Mouse (Mus musculus): Measurements from ENCODE around the gene Hcar1. TPM values are rescaled to one million over a fixed set of nuclear protein-coding genes. Genes with fewer than 3 reads are reported as not detected.
A peak's percentile ranks its signal among the peaks of the same experiment; 100 is the strongest.

Hcar1 gene
- polyA plus RNA-seq, 1 experiment from 2014 or later: 0.41 TPM

DNA sequence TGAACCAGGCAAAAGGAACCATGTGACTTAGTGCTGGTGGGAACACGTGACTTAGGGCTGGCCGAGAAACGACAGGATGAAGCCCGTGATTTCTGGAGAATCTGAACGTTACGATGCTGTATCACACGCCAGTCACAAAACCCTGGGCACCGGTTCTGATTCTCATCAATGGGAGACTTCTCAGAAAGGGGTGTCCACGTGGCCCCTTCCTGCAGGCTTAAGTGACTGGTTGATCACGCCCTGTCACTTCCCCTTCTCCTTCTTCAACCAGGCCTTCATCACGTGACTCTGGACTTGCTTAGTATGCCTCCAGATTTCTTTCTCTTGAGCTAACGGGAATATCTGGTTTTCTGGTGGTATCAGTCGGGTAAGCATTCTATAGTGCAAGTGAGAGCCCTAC is 17.5 kb upstream of the Hcar1 start:
- ATAC-seq (ENCODE audit: low FRiP score, low TSS enrichment): no peak

DNA sequence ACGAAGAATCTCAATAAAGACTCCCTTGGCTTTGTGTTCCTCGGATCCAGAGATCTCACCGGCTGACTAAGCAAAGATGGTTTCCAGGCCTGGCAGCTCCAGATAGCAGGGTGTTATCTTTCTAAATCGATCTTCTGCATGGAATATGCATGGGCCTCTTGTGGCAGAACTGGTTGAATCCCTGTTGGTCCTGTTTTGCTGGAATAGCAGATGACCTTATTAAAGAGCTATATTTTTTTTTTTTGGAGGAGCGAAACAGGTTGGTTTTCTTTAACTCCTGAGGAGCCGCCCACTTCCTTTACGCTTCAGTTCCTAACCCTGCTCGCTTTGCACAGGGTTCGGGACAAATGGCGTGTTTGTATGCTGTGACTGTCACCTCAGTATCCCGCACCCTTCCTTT is 16.6 kb upstream of the Hcar1 start:
- Histone ChIP-seq H3K36me3 (ENCODE audit: control insufficient read depth, insufficient read depth, low read length) (no peaks in the 10 kb centered on the region), H3K4me1 (ENCODE audit: control insufficient read depth, insufficient read depth, low read length) (no peaks in the 10 kb centered on the region), H3K9me3 (ENCODE audit: control insufficient read depth, low read length) (no peaks in the 10 kb centered on the region), H3K4me3 (replicated peaks; ENCODE audit: low read depth, low read length) (no peak overlapping the region), H3K27me3 (ENCODE audit: control insufficient read depth, insufficient read depth, low read length) (no peaks in the 10 kb centered on the region), H3K27ac (replicated peaks; ENCODE audit: low read depth, low read length) (no peak overlapping the region), H3K9ac (replicated peaks; ENCODE audit: low read length) (no peak overlapping the region), H3K4me2 (ENCODE audit: low read length) (no peak overlapping the region)
- 84% methylated on average over 11 of the region's 11 CpGs for WGBS
- DNase-seq: no peak
- ATAC-seq (ENCODE audit: low FRiP score, low TSS enrichment): no peak

More for the DNA sequence above, 17.5 kb upstream of the Hcar1 start:
- Histone ChIP-seq H3K4me2 (ENCODE audit: low read length) (no peak overlapping the region), H3K9me3 (ENCODE audit: control insufficient read depth, low read length) (no peaks in the 10 kb centered on the region), H3K36me3 (ENCODE audit: control insufficient read depth, insufficient read depth, low read length) (no peaks in the 10 kb centered on the region), H3K4me3 (replicated peaks; ENCODE audit: low read depth, low read length) (no peak overlapping the region), H3K9ac (replicated peaks; ENCODE audit: low read length) (no peak overlapping the region), H3K4me1 (ENCODE audit: control insufficient read depth, insufficient read depth, low read length) (no peaks in the 10 kb centered on the region), H3K27me3 (ENCODE audit: control insufficient read depth, insufficient read depth, low read length) (no peaks in the 10 kb centered on the region), H3K27ac (replicated peaks; ENCODE audit: low read depth, low read length) (no peak overlapping the region)
- no peak for DNase-seq
- WGBS: 85% methylated on average over 13 of the region's 13 CpGs

DNA sequence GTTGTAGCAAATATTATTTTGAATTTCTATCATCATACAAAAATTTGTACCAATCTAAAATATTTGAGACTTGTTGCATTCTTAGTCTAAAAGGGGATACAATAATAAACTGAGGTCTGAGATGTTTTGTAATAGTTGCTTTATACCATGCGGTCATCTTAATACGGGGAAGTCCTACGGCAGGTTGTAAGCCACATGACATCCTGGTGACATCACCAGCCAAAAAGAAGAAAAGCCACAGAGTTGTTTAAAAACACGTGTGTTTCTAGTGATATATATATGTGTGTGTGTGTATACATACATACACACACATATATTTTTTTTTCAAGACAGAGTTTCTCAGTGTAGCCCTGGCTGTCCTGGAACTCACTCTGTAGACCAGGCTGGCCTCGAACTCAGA is 13.7 kb upstream of the Hcar1 start:
- Histone ChIP-seq H3K36me3 (ENCODE audit: control insufficient read depth, insufficient read depth, low read length) (no peaks in the 10 kb centered on the region), H3K27ac (replicated peaks; ENCODE audit: low read depth, low read length) (no peak overlapping the region), H3K4me1 (ENCODE audit: control insufficient read depth, insufficient read depth, low read length) (no peaks in the 10 kb centered on the region), H3K4me3 (replicated peaks; ENCODE audit: low read depth, low read length) (no peak overlapping the region), H3K9me3 (ENCODE audit: control insufficient read depth, low read length) (no peaks in the 10 kb centered on the region), H3K27me3 (ENCODE audit: control insufficient read depth, insufficient read depth, low read length) (no peaks in the 10 kb centered on the region), H3K9ac (replicated peaks; ENCODE audit: low read length) (no peak overlapping the region), H3K4me2 (ENCODE audit: low read length) (no peak overlapping the region)
- no peak for DNase-seq
- 93% methylated on average over 5 of the region's 5 CpGs for WGBS
- no peak for ATAC-seq (ENCODE audit: low FRiP score, low TSS enrichment)

DNA sequence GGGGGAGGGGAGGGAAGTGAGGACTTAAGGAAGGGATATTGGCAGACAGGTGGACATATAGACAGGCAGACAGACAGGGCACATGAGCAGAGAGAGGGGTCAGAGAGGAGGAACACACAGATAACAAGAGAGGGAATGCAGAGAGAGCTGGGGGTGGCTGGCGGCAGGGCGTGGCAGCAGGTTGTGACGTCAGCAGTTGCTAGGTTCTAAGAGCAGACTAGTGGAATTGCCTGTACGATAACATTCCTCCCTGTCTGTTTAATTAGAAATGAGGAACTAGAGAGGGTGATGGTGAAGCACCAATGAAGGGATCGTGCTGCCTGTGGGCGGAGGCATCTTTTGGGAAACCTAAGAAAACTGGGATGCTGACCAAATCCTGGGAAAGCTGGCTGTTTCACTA is 11.8 kb upstream of the Hcar1 start:
- Histone ChIP-seq H3K4me2 (ENCODE audit: low read length) (no peak overlapping the region), H3K4me3 (replicated peaks; ENCODE audit: low read depth, low read length) (no peak overlapping the region), H3K9ac (replicated peaks; ENCODE audit: low read length) (no peak overlapping the region), H3K4me1 (ENCODE audit: control insufficient read depth, insufficient read depth, low read length) (no peaks in the 10 kb centered on the region), H3K9me3 (ENCODE audit: control insufficient read depth, low read length) (no peaks in the 10 kb centered on the region), H3K27me3 (ENCODE audit: control insufficient read depth, insufficient read depth, low read length) (no peaks in the 10 kb centered on the region), H3K36me3 (ENCODE audit: control insufficient read depth, insufficient read depth, low read length) (no peaks in the 10 kb centered on the region), H3K27ac (replicated peaks; ENCODE audit: low read depth, low read length) (no peak overlapping the region)
- DNase-seq (peak; percentile 48), ATAC-seq (ENCODE audit: low FRiP score, low TSS enrichment) (no peak)
- 61% methylated on average over 6 of the region's 6 CpGs for WGBS

DNA sequence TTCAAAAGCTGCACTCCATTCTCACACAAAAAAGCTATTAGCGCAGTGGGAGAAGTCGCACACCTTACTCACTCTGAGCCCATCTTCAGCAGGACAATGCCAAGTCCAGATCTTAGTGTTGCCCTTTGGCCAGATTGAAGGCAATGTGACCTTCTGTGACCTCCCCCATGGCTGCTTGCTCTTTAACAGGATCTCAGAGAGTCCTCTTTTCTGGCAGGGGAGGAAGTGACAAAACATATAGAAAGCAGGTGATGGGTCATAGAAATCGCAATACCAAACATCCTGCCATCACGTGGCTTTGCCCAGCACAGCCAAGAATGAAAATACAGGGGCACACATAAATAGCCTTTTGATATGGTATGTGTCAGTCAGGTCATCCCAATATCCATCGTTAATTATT is 11.2 kb upstream of the Hcar1 start:
- no peaks in the 10 kb centered on the region for H3K4me1 ChIP-seq (ENCODE audit: control insufficient read depth, insufficient read depth, low read length)
- WGBS: 84% methylated on average over 5 of the region's 5 CpGs
- ATAC-seq (ENCODE audit: low FRiP score, low TSS enrichment) (no peak), DNase-seq (no peak)
- H3K4me2 ChIP-seq (ENCODE audit: low read length): no peak overlapping the region
- no peaks in the 10 kb centered on the region for H3K36me3 ChIP-seq (ENCODE audit: control insufficient read depth, insufficient read depth, low read length)
- H3K27ac ChIP-seq (replicated peaks; ENCODE audit: low read depth, low read length): no peak overlapping the region
- no peak overlapping the region for H3K9ac ChIP-seq (replicated peaks; ENCODE audit: low read length)
- H3K27me3 ChIP-seq (ENCODE audit: control insufficient read depth, insufficient read depth, low read length): no peaks in the 10 kb centered on the region
- H3K9me3 ChIP-seq (ENCODE audit: control insufficient read depth, low read length): no peaks in the 10 kb centered on the region
- no peak overlapping the region for H3K4me3 ChIP-seq (replicated peaks; ENCODE audit: low read depth, low read length)

DNA sequence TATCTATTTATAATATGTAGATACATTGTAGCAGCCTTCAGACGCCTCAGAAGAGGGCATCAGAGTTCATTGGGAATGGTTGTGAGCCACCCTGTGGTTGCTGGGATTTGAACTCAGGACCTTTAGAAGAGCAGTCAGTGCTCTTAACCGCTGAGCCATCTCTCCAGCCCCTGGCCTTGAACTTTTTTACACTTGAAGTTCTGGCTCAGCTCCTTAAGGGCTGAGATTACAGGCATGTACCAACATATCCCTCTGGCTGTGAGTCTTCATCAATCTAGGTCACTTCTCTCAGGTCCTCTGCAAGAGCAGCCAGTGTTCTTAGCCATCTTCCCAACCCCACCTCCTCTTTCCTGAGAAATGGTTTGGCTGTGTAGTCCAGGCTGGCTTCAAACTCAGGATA is 10.5 kb upstream of the Hcar1 start:
- Histone ChIP-seq H3K4me3 (replicated peaks; ENCODE audit: low read depth, low read length) (no peak overlapping the region), H3K27me3 (ENCODE audit: control insufficient read depth, insufficient read depth, low read length) (no peaks in the 10 kb centered on the region), H3K4me1 (ENCODE audit: control insufficient read depth, insufficient read depth, low read length) (no peaks in the 10 kb centered on the region), H3K36me3 (ENCODE audit: control insufficient read depth, insufficient read depth, low read length) (no peaks in the 10 kb centered on the region), H3K9ac (replicated peaks; ENCODE audit: low read length) (no peak overlapping the region), H3K4me2 (ENCODE audit: low read length) (no peak overlapping the region), H3K9me3 (ENCODE audit: control insufficient read depth, low read length) (no peaks in the 10 kb centered on the region), H3K27ac (replicated peaks; ENCODE audit: low read depth, low read length) (no peak overlapping the region)
- WGBS: 70% methylated on average over 2 of the region's 2 CpGs
- DNase-seq (no peak), ATAC-seq (ENCODE audit: low FRiP score, low TSS enrichment) (no peak)

DNA sequence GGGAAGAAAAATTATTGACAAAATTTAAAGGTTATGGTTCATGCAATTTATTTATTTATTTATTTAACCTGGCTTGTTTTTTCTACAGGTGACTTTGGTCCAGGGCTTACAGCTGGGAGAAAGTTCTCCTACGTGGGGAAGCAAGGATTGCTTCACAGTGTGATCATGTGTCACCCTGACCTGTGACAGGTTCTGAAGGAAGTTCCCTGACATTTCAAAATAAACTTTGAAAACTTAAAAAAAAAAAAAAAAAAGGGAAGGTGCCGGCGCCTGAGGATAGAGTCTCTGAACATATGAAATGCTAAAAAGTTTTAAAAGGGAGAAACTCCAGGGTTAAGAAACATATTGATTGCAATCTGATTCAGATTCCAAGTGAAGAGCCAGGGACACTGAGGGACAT is 6.5 kb upstream of the Hcar1 start:
- Histone ChIP-seq H3K9me3 (ENCODE audit: control insufficient read depth, low read length) (no peaks in the 10 kb centered on the region), H3K4me3 (replicated peaks; ENCODE audit: low read depth, low read length) (no peak overlapping the region), H3K36me3 (ENCODE audit: control insufficient read depth, insufficient read depth, low read length) (no peaks in the 10 kb centered on the region), H3K27ac (replicated peaks; ENCODE audit: low read depth, low read length) (no peak overlapping the region), H3K27me3 (ENCODE audit: control insufficient read depth, insufficient read depth, low read length) (no peaks in the 10 kb centered on the region), H3K9ac (replicated peaks; ENCODE audit: low read length) (no peak overlapping the region), H3K4me2 (ENCODE audit: low read length) (no peak overlapping the region), H3K4me1 (ENCODE audit: control insufficient read depth, insufficient read depth, low read length) (no peaks in the 10 kb centered on the region)
- WGBS: 91% methylated on average over 3 of the region's 3 CpGs
- ATAC-seq (ENCODE audit: low FRiP score, low TSS enrichment) (no peak), DNase-seq (no peak)

DNA sequence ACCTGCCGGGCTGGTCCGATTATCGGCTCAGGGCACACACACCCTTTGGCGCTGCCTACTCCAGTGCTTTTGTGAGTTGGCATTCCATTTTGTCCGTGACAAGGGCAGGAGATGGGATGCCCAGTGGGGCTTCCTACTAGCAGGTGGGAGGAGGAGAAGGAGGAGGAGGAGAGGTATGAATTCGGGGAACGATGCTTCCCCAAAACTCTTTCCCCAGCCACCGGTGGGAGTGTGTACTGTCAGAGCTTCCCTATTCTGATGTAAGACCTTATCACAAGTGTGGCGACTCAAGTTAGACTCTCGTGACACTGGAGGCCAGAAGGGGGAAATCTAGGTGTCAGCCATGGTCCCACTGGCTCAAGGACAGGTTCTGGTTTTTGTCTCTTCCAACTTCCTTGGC is 4.5 kb upstream of the Hcar1 start:
- Histone ChIP-seq H3K4me2 (ENCODE audit: low read length) (no peak overlapping the region), H3K4me3 (replicated peaks; ENCODE audit: low read depth, low read length) (no peak overlapping the region), H3K36me3 (ENCODE audit: control insufficient read depth, insufficient read depth, low read length) (no peaks in the 10 kb centered on the region), H3K4me1 (ENCODE audit: control insufficient read depth, insufficient read depth, low read length) (no peaks in the 10 kb centered on the region), H3K27ac (replicated peaks; ENCODE audit: low read depth, low read length) (no peak overlapping the region), H3K27me3 (ENCODE audit: control insufficient read depth, insufficient read depth, low read length) (no peaks in the 10 kb centered on the region), H3K9me3 (ENCODE audit: control insufficient read depth, low read length) (no peaks in the 10 kb centered on the region), H3K9ac (replicated peaks; ENCODE audit: low read length) (no peak overlapping the region)
- DNase-seq (no peak), ATAC-seq (ENCODE audit: low FRiP score, low TSS enrichment) (no peak)
- WGBS: 87% methylated on average over 10 of the region's 10 CpGs

DNA sequence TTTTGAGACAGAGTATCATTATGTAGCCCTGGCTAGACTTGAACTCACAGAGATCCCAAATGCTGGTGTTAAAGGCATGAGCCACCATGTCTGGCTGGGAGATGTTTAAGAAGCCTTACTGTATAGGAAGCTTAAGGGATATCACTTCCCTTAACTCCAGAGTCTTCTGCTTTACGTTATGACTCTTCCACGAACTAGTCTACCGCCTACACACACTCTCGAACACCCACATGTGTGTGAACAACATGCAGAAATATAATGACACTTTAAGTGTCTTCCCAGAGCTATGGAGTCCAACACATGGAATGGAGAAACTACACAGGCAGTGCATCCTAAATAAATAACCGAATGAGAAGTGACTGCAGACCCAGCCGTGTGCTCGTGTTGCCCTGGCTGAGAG is 4.1 kb upstream of the Hcar1 start:
- no peaks in the 10 kb centered on the region for H3K36me3 ChIP-seq (ENCODE audit: control insufficient read depth, insufficient read depth, low read length)
- no peak for ATAC-seq (ENCODE audit: low FRiP score, low TSS enrichment)
- WGBS: 91% methylated on average over 7 of the region's 7 CpGs

More for the DNA sequence above, 4.1 kb upstream of the Hcar1 start:
- Histone ChIP-seq H3K27ac (replicated peaks; ENCODE audit: low read depth, low read length) (no peak overlapping the region), H3K4me1 (ENCODE audit: control insufficient read depth, insufficient read depth, low read length) (no peaks in the 10 kb centered on the region), H3K9me3 (ENCODE audit: control insufficient read depth, low read length) (no peaks in the 10 kb centered on the region), H3K4me2 (ENCODE audit: low read length) (no peak overlapping the region), H3K27me3 (ENCODE audit: control insufficient read depth, insufficient read depth, low read length) (no peaks in the 10 kb centered on the region), H3K9ac (replicated peaks; ENCODE audit: low read length) (no peak overlapping the region), H3K4me3 (replicated peaks; ENCODE audit: low read depth, low read length) (no peak overlapping the region)
- DNase-seq: no peak

Measured in midbrain, embryonic 14.5 days (tissue).